Mouse (Mus musculus) C2C12 (cell line): ENCODE data around the gene Rps24. TPM values are rescaled to one million over a fixed set of nuclear protein-coding genes. Genes with fewer than 3 reads are reported as not detected.

ENCODE experiments used
- H3K27me3 ChIP-seq: one replicate; pipeline ENCODE4 v1.6.1; 2011; ENCODE audit not compliant: control insufficient read depth, insufficient read depth, insufficient read length
- H3K36me3 ChIP-seq: one replicate; pipeline ENCODE4 v1.6.1; 2011; ENCODE audit not compliant: control insufficient read depth, insufficient read depth
- H3K4me3 ChIP-seq: one replicate; pipeline ENCODE4 v1.5.1; 2011; ENCODE audit warnings: mild to moderate bottlenecking, control low read depth; ENCODE audit not compliant: poor library complexity, insufficient read depth, severe bottlenecking
- H3K79me2 ChIP-seq: one replicate; pipeline ENCODE4 v1.6.1; 2011; ENCODE audit not compliant: control insufficient read depth, insufficient read depth
- H3K79me3 ChIP-seq: one replicate; pipeline ENCODE4 v1.6.1; 2011; ENCODE audit warnings: low read depth, control low read depth
- H3ac ChIP-seq: one replicate; pipeline ENCODE3; 2011; ENCODE audit warnings: low read depth; ENCODE audit not compliant: control insufficient read depth, insufficient read length
- CEBPB ChIP-seq: IDR thresholded peaks from one replicate; pipeline ENCODE4 v1.6.1; 2011; ENCODE audit warnings: low read depth, mild to moderate bottlenecking, control low read depth, moderate library complexity
- CTCF ChIP-seq: IDR thresholded peaks from one replicate; pipeline ENCODE4 v1.5.1; 2011; ENCODE audit not compliant: control insufficient read depth, insufficient read depth, insufficient read length
- FOSL1 ChIP-seq: IDR thresholded peaks from one replicate; pipeline ENCODE4 v1.8.0; 2011; ENCODE audit warnings: mild to moderate bottlenecking, low read length; ENCODE audit not compliant: poor library complexity, insufficient read depth, severe bottlenecking
- MAX ChIP-seq: IDR thresholded peaks from one replicate; pipeline ENCODE4 v1.6.1; 2011; ENCODE audit warnings: mild to moderate bottlenecking, control low read depth
- MYOD1 ChIP-seq: IDR thresholded peaks from one replicate; pipeline ENCODE4 v1.6.1; 2011; ENCODE audit warnings: low read depth; ENCODE audit not compliant: control insufficient read depth, insufficient read length
- MYOG ChIP-seq: IDR thresholded peaks from one replicate; pipeline ENCODE4 v1.6.1; 2011; ENCODE audit not compliant: control insufficient read depth, insufficient read length; ENCODE audit errors: extremely low read depth
- USF1 ChIP-seq: IDR thresholded peaks from one replicate; pipeline ENCODE4 v1.6.1; 2011; ENCODE audit warnings: low read depth, mild to moderate bottlenecking, control low read depth, moderate library complexity
- polyA plus RNA-seq: library from polyadenylated mRNA; unstranded; fragments of >200 nt; fragmentation: generic; extraction: Trizol; gene quantifications from one replicate; pipeline ENCODE4 v1.2.1, GENCODE M21; 2012; ENCODE audit warnings: missing spikeins

Rps24 gene
- polyA plus RNA-seq, 1 experiment, result 3,018 TPM

GRCm38 (mm10) chr14:24490468-24491265 lies 3.7 kb downstream of the Rps24 start:
- H3ac ChIP-seq, result peak overlapping the region; percentile 85
- peaks cover 48% of the 10 kb centered on the region for H3K36me3 ChIP-seq
- H3K4me3 ChIP-seq, result peak overlapping the region; percentile 92
- H3K79me2 ChIP-seq, result peaks cover 64% of the 10 kb centered on the region
- no peaks in the 10 kb centered on the region for H3K27me3 ChIP-seq
- TF ChIP-seq MYOD1, result no peak
- no peak for TF ChIP-seq MYOG
- TF ChIP-seq CEBPB, result peak; percentile 80
- TF ChIP-seq USF1, result no peak
- peak; percentile 27 for TF ChIP-seq MAX
- peaks cover 61% of the 10 kb centered on the region for H3K79me3 ChIP-seq

- TF ChIP-seq MAX (no peak), MYOD1 (no peak), USF1 (no peak), CTCF (no peak), MYOG (no peak), CEBPB (no peak), FOSL1 (no peak)
- H3ac ChIP-seq, result peak overlapping the region; percentile 85
- no peaks in the 10 kb centered on the region for H3K27me3 ChIP-seq
- H3K36me3 ChIP-seq, result peaks cover 56% of the 10 kb centered on the region
- H3K79me3 ChIP-seq, result peaks cover 60% of the 10 kb centered on the region
- H3K79me2 ChIP-seq, result peaks cover 64% of the 10 kb centered on the region
- peak overlapping the region; percentile 92 for H3K4me3 ChIP-seq
Measured at GRCm38 (mm10) chr14:24491266-24491981, 4.5 kb downstream of the Rps24 start.

GRCm38 (mm10) chr14:24493256-24493655 lies 6.3 kb downstream of the Rps24 start:
- peak overlapping the region; percentile 30 for H3ac ChIP-seq
- H3K4me3 ChIP-seq, result peak overlapping the region; percentile 92
- TF ChIP-seq CEBPB, result no peak
- TF ChIP-seq MYOD1, result no peak
- no peak for TF ChIP-seq MAX
- no peak for TF ChIP-seq USF1
- TF ChIP-seq CTCF, result no peak
- no peak for TF ChIP-seq MYOG
- TF ChIP-seq FOSL1, result no peak
- peaks cover 78% of the 10 kb centered on the region for H3K79me2 ChIP-seq
- peaks cover 74% of the 10 kb centered on the region for H3K36me3 ChIP-seq
- H3K79me3 ChIP-seq, result peaks cover 67% of the 10 kb centered on the region
- no peaks in the 10 kb centered on the region for H3K27me3 ChIP-seq

GRCm38 (mm10) chr14:24496507-24496906 lies 9.6 kb downstream of the Rps24 start:
- Histone ChIP-seq H3K79me2 (peaks cover 70% of the 10 kb centered on the region), H3K36me3 (peaks cover 90% of the 10 kb centered on the region), H3K4me3 (no peak overlapping the region), H3ac (no peak overlapping the region), H3K27me3 (no peaks in the 10 kb centered on the region), H3K79me3 (peaks cover 58% of the 10 kb centered on the region)
- TF ChIP-seq MYOD1 (no peak), MYOG (no peak), USF1 (no peak), CEBPB (no peak), FOSL1 (no peak), CTCF (no peak), MAX (no peak)

GRCm38 (mm10) chr14:24497443-24497842 lies 10.5 kb downstream of the Rps24 start:
- H3ac ChIP-seq, result no peak overlapping the region
- H3K79me2 ChIP-seq, result peaks cover 61% of the 10 kb centered on the region
- peaks cover 49% of the 10 kb centered on the region for H3K79me3 ChIP-seq
- no peak for TF ChIP-seq MYOG
- no peak for TF ChIP-seq MAX
- TF ChIP-seq CTCF, result no peak
- TF ChIP-seq MYOD1, result no peak
- no peak for TF ChIP-seq FOSL1
- TF ChIP-seq USF1, result no peak
- TF ChIP-seq CEBPB, result no peak
- no peak overlapping the region for H3K4me3 ChIP-seq
- H3K27me3 ChIP-seq, result no peaks in the 10 kb centered on the region
- peaks cover 80% of the 10 kb centered on the region for H3K36me3 ChIP-seq

- H3K79me2 ChIP-seq, result peaks cover 48% of the 10 kb centered on the region
- H3K79me3 ChIP-seq, result peaks cover 37% of the 10 kb centered on the region
- no peak overlapping the region for H3ac ChIP-seq
- H3K36me3 ChIP-seq, result peaks cover 68% of the 10 kb centered on the region
- no peaks in the 10 kb centered on the region for H3K27me3 ChIP-seq
- H3K4me3 ChIP-seq, result no peak overlapping the region
- TF ChIP-seq USF1, result no peak
- no peak for TF ChIP-seq MAX
- no peak for TF ChIP-seq CEBPB
- TF ChIP-seq CTCF, result no peak
- no peak for TF ChIP-seq FOSL1
- no peak for TF ChIP-seq MYOG
- no peak for TF ChIP-seq MYOD1
Measured at GRCm38 (mm10) chr14:24498561-24499255, 11.8 kb downstream of the Rps24 start.
